Mouse (Mus musculus): Measurements from ENCODE around the gene Sez6.

The Sez6 gene

DNA sequence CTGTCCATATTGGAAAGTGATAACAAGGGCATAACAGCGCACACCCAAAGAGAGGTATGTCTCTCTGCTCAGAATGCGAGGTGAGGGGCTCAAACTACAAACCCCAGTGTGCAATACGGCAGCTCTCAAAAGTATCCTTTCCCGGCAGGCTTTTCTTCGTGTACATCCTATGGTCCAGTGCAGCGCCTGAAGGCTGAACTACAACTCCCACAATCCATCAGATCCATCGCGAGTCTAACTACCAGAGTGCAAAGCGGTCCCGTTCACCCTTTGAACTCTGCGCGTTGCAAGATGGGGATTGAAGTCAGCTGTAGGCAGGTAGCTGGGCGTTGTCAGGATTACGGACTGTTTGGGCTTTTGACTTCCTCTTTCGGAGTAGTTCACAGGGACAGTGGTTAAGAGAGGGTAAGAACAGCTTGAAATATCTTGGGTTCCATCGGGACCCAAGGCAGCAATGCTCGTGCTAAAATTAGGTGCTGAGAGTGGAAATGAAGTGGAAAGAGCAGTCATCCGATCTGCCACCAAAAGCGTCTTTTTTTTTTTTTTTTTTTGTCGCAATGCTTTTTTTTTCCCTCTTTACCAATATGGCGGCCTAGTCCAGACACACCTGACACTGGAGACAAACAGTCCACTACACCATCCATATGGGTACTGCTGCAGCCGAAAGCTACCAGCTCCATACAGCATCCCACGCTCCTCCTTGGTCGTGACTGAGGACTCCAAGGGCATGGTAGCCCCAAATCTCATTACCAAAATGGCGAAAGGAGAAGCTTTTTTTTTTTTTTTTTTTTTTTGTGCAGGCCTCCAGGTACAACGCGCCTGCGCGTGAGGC is 51.2 kb downstream of the Sez6 start:
- DNase-seq = peak; percentile 99

DNA sequence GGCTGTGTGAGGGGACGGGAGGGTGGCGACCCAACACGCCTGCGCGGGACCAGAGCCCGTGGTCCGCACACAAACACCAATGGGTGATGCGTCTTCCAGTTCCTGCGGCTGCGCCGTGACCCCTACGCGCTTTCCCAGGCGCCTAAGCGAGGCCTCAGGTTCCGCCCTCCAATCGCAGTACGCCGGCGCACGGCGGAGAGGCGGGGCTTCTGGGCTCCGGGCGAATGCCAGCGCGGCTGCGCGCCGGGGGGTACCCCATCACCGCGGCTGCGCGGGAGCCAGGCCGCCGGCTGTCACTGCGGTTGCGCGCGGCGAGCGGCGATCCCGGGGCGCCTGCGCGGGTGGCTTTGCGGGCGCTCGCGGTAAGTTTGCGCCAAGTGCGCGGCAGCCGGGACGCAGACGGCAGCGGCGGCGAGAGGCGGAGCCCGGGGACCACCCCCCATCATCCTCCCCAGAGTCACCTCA is 51.9 kb downstream of the Sez6 start, which contains the start of gene Phf12:
Phf12 (plus strand) TSS at position 314 of the 465 bp plus-strand sequence.
- DNase-seq = peak; percentile 99

DNA sequence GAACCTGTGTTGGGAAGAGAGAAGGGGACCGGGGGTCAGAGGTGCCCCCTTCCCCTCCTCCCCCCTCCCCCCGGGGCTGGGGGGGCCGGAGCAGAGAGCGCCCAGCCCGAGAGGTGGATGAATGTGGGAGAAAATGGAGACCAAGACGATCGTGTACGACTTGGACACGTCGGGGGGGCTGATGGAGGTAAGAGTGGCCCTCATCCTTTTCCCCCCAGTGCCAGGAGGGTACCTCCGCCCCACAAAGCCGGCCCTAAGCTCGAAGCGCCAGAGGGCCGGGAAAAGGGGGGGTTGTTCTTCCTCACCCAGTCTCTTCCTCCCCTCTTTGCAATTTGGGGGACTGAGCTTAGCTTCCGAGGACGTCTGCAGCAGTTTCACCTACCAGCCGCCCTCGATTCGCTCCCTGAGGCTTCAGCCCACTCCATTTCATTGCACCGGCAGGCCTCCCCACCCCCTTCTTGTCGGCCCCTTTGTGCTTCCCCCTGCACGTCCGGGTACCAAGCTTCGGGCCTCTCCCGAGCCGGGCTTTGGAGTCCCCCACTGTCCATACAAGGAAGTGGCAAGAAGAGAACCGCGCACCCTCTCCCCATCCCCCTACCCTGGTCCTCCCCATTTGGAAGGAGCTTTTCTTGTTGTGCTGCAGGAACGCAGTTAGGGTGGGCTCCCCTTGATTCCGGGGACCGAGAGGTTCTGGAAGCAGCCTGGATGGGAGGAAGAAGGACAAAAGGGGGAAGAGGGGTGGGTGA is 52.8 kb downstream of the Sez6 start:
- DNase-seq = peak; percentile 48

DNA sequence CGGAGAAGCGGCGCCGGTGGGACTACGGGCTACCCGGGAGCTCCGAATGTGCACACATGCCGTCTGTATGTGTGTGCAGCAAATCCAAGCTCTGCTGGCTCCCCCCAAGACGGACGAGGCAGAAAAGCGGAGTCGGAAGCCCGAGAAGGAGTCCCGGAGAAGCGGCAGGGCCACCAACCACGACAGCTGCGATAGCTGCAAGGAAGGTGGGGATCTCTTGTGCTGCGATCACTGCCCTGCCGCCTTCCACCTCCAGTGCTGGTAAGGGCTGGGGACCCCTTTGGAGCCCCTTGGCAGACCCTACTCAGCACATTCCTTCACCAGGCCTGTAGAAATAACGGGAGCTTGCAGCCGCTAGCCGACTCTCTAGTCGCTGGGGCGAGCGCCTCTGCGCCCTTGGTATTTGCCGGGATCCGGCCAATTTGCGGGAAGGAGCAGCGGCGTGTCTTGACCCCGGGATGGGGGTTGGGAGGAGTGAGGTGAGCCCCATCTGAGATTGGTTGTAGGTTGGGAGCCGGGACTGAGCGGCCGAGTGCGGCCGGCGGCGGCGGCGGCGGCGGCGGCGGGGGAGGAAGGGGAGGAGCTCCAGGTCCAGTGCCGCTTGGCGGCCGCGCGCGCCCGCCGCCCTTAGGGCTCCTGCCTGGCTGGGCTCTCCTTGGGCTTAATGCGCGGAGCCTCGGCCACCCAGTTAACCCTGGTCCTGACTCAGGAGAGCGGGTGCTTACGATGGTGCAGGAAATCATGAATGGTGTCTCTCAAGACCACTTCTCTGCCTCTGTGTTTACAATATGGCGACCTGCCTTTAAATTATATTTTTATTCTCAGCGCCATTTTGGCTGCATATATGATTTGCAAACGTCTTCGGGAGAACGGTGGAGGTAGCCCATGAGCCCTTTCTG is 53.6 kb downstream of the Sez6 start:
- peak; percentile 52 for DNase-seq

DNA sequence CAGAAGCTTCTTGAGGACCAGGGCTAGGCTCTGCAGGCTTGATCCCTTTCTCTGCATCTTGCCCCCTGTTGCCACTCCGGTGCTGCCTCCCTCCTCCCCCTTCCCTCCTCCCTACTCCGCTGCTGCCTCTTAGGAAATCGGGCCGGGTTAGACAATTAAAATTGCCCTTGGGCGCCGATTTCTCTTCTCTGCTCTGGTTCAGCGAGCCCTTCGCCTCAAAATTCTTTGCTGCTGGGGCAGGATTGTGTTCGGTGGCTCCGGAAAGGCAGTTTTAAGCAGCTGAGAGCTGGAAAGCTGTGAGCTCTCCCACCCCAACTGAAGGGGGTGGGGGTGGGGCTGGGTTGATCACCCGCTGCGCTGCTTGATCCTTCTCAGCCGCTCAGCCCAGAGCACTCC is 54.2 kb downstream of the Sez6 start:
- peak; percentile 47 for DNase-seq

DNA sequence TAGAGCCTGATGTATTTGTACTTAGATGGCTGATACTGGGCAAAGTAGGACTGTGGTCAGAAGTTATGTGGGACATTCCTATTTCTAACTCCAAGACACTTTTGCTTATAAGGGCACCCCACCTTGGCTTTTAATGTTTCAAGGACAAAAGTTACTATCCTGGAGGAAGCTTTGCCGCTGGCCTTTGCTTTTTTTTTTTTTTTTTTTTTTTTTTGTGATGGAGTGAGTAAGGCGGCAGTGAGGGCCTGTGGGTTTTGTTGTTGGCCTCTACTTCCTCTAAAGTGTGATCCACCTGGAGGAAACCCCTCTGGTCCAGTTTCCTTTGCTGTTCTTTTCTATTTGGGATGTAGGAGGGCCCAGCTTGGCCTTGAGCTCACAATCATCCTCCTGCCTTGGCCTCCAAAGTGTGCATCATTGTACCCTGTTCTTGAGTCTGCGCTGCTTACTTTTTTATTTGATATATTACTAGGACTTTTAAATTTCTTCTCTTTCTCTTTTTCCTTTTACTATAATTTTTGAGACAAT is 55.0 kb downstream of the Sez6 start:
- DNase-seq = no peak

DNA sequence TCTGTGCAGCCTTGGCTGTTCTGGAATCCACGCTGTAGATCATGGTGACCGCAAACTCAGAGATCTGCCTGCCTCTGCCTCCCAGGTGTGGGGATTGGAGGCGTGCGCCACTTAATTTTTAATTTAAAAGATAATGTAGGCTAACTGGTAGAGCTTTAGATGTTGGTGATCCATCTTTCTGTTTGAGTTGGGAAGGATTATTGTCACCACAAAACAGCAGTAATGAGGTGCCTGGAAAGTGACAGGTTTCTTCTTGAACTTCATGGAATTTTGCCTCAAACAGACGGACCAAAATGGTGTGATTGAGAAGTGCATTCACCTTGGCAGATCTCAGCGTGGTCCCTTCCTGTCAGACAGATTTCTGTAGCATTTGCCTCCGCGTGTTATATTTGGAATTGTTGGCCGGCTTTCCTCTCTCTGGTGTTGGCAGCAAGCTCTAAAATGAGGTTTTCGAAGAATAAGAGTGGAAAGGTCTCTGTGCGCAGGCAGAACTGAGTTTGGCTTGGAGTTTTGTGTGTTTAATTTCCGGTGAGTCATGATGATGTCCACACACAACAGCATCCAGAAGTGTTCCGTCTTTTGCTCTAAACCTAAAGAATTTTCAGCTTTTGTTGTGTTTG is 58.6 kb downstream of the Sez6 start:
- DNase-seq = no peak

DNA sequence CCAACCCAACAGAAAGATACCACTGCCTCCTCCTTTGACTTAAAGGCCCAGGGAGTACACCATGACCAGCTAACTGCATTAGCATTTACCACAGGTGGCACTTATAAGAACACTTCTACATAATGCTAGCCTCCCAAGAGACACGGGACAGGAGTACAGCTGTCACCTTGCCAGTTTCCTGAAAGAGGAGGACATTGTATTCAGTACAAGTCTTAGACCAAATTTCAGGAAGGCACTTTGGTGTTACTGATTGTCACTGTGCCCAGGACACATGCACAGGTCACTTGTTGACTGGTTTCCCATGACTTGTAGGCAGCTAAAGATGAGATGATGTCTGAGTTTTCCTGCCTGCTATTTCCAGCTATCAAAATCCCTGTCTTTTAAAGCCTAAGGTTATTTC is 65.0 kb downstream of the Sez6 start:
- DNase-seq = peak; percentile 9

DNA sequence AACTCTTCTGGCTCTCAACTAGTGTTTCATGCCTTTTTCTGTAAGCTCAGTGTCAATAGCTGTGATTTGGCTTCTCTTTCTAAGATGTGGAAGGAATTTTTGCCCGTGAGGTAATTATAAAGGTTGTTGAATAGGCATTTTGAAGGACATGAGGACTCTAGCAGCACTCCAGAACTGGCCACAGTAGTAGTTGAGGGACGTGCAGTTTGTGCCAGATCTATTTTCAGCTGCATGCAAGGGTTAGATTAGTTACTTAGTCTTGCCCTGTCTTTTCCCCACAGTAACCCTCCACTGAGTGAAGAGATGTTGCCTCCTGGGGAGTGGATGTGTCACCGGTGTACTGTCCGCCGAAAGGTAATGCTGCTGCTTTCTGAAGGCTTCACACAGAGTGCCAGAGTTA is 75.8 kb downstream of the Sez6 start:
- no peak for DNase-seq

DNA sequence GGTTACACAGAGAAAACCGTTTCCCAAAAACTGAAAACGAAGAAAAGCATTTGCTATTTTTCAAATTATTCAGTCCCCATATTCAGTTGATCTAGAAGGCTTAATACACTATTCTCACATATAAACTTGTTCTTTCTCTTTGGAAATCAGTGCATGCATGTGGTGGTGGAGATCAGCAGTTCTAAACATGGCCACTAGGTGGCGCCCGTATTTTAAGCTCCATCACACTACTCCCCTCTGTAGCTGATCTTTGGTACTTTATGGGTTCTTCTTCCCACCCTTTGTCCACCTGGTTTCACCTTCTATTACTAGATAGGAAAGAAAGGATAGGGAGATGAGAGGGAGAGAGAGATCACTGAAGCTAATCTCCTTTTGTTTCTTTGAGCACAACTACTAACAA is 89.1 kb downstream of the Sez6 start:
- DNase-seq = peak; percentile 87

DNA sequence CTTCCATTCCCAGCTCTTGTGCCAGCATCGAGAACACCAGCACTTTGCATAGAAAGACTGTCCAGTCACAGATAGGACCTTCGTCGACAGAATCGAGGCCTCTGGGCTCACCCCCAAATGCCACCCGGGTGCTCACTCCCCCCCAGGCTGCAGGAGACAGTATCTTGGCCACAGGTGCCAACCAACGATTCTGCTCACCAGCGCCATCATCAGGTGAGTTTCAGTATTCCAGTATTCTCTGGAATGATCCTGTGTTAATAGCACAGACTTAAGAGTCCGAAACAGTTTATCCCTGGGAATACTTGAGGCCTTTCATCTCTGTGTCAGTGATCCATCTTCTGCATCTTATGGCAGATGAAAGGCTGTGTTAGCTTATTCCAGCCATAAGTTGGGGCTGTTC is 93.0 kb downstream of the Sez6 start:
- DNase-seq = no peak
